Mouse (Mus musculus): ENCODE data around the gene Arv1. TPM values are rescaled to one million over a fixed set of nuclear protein-coding genes. Genes with fewer than 3 reads are reported as not detected.

Gene Arv1
- polyA plus RNA-seq (2012), result 0.11 and 0.29 TPM in 2 replicates

GRCm38 (mm10) chr8:124721862-124722515 lies at the start of gene Arv1, which contains the start of gene Ttc13:
Gene Arv1, plus strand, starts transcription at chr8:124722139.
Gene Ttc13, minus strand, starts transcription at chr8:124721983.
- Histone ChIP-seq H3K36me3 (ENCODE audit: control insufficient read depth) (peaks cover 23% of the 10 kb centered on the region), H3K4me3 (replicated peaks) (peak within 1 kb of the TSS; percentile 68), H3K27me3 (ENCODE audit: control insufficient read depth) (no peaks in the 10 kb centered on the region), H3K9me3 (ENCODE audit: control insufficient read depth, low read length) (no peaks in the 10 kb centered on the region), H3K4me1 (ENCODE audit: control insufficient read depth) (peaks cover 32% of the 10 kb centered on the region)
- TF ChIP-seq GATA1 (IDR thresholded peaks at IDR 0.05; ENCODE audit: low read length) (peak; percentile 74), TAL1 (IDR thresholded peaks at IDR 0.05; ENCODE audit: low read length) (no peak)

DNA sequence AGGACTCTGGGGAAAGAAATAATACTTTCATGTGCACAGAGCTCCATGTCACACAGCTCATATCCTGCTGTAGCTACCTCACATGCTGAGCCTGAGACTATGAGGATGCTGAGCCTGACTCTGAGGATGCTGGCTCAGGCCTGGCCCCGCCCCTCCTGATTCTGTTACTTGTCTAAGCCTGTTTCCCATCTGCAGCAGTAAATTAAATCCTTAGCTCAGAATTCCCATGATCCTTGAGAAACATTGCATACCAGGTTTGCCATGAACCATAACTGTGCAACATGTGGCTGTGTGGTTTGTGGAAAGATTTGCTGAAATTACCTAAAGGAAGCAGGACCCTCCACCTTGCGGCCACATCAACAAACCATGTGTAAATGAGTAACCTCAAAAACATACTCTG lies 49.6 kb upstream of the Arv1 start:
- no peaks in the 10 kb centered on the region; the same call in 1 of the 2 replicates for H3K27me3 ChIP-seq (ENCODE audit: control insufficient read depth)
- peaks cover 61% of the 10 kb centered on the region for H3K36me3 ChIP-seq (ENCODE audit: control insufficient read depth)
- no peaks in the 10 kb centered on the region for H3K9me3 ChIP-seq (ENCODE audit: control insufficient read depth, low read length)
- H3K4me3 ChIP-seq (replicated peaks), result no peak overlapping the region
- H3K4me1 ChIP-seq (ENCODE audit: control insufficient read depth), result no peaks in the 10 kb centered on the region
- no peak for TF ChIP-seq GATA1 (IDR thresholded peaks at IDR 0.05; ENCODE audit: low read length)
- TF ChIP-seq TAL1 (IDR thresholded peaks at IDR 0.05; ENCODE audit: low read length), result no peak

DNA sequence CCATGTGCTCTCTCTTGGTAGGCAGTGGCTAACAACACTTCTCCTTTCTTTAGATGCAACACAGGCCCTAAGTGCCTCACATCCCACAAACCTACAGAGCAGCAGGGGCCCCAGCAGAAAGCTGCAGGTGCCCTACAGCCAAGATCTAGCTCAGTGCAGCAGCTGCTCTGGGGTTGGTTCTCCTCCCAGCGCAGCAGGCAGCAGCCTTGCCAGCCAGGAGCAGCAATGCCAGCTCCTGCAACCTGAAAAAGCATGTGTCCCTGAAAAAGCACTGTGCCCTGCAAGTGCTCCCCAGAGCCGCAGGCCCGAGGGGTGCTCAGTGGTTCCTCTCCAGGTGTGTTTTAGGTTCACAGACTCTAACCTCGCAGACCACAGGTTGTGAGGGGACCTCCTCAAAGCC lies 45.3 kb upstream of the Arv1 start:
- peaks cover 89% of the 10 kb centered on the region for H3K36me3 ChIP-seq (ENCODE audit: control insufficient read depth)
- TF ChIP-seq GATA1 (IDR thresholded peaks at IDR 0.05; ENCODE audit: low read length), result no peak
- TF ChIP-seq TAL1 (IDR thresholded peaks at IDR 0.05; ENCODE audit: low read length), result no peak
- H3K4me3 ChIP-seq (replicated peaks), result no peak overlapping the region
- no peaks in the 10 kb centered on the region for H3K4me1 ChIP-seq (ENCODE audit: control insufficient read depth)
- H3K9me3 ChIP-seq (ENCODE audit: control insufficient read depth, low read length), result no peaks in the 10 kb centered on the region
- no peaks in the 10 kb centered on the region for H3K27me3 ChIP-seq (ENCODE audit: control insufficient read depth)

DNA sequence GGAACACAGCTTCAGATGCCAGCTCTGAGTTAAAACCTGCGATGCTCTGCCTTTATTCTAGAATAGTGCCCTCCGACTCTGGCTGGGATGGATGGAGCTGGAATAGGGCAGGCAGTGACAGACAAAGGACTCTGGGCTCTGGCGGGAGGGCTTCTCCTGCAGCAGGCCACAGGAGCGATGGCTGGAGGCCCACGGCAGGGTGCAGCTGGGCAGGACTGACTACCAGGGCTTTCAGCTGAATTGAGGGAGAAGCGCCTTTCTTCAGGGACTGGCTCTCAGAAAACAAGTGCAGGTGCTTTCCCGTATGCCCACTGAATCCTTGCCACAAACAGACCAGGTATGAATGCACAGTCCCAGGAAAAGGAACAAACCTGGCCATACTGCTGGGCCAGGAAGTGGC lies 44.9 kb upstream of the Arv1 start:
- H3K36me3 ChIP-seq (ENCODE audit: control insufficient read depth), result peaks cover 91% of the 10 kb centered on the region
- TF ChIP-seq GATA1 (IDR thresholded peaks at IDR 0.05; ENCODE audit: low read length) (no peak), TAL1 (IDR thresholded peaks at IDR 0.05; ENCODE audit: low read length) (no peak)
- H3K4me3 ChIP-seq (replicated peaks), result no peak overlapping the region
- H3K27me3 ChIP-seq (ENCODE audit: control insufficient read depth), result no peaks in the 10 kb centered on the region
- H3K4me1 ChIP-seq (ENCODE audit: control insufficient read depth), result no peaks in the 10 kb centered on the region
- no peaks in the 10 kb centered on the region for H3K9me3 ChIP-seq (ENCODE audit: control insufficient read depth, low read length)

GRCm38 (mm10) chr8:124677486-124677885 lies 44.5 kb upstream of the Arv1 start:
- no peaks in the 10 kb centered on the region for H3K27me3 ChIP-seq (ENCODE audit: control insufficient read depth)
- H3K9me3 ChIP-seq (ENCODE audit: control insufficient read depth, low read length), result no peaks in the 10 kb centered on the region
- no peak overlapping the region for H3K4me3 ChIP-seq (replicated peaks)
- TF ChIP-seq TAL1 (IDR thresholded peaks at IDR 0.05; ENCODE audit: low read length), result no peak
- TF ChIP-seq GATA1 (IDR thresholded peaks at IDR 0.05; ENCODE audit: low read length), result no peak
- H3K4me1 ChIP-seq (ENCODE audit: control insufficient read depth), result no peaks in the 10 kb centered on the region
- H3K36me3 ChIP-seq (ENCODE audit: control insufficient read depth), result peaks cover 91% of the 10 kb centered on the region

GRCm38 (mm10) chr8:124678246-124678645 lies 43.7 kb upstream of the Arv1 start:
- H3K4me3 ChIP-seq (replicated peaks), result no peak overlapping the region
- H3K4me1 ChIP-seq (ENCODE audit: control insufficient read depth), result no peaks in the 10 kb centered on the region
- no peaks in the 10 kb centered on the region for H3K27me3 ChIP-seq (ENCODE audit: control insufficient read depth)
- H3K36me3 ChIP-seq (ENCODE audit: control insufficient read depth), result peaks cover 90% of the 10 kb centered on the region
- no peak for TF ChIP-seq GATA1 (IDR thresholded peaks at IDR 0.05; ENCODE audit: low read length)
- no peak for TF ChIP-seq TAL1 (IDR thresholded peaks at IDR 0.05; ENCODE audit: low read length)
- no peaks in the 10 kb centered on the region for H3K9me3 ChIP-seq (ENCODE audit: control insufficient read depth, low read length)

DNA sequence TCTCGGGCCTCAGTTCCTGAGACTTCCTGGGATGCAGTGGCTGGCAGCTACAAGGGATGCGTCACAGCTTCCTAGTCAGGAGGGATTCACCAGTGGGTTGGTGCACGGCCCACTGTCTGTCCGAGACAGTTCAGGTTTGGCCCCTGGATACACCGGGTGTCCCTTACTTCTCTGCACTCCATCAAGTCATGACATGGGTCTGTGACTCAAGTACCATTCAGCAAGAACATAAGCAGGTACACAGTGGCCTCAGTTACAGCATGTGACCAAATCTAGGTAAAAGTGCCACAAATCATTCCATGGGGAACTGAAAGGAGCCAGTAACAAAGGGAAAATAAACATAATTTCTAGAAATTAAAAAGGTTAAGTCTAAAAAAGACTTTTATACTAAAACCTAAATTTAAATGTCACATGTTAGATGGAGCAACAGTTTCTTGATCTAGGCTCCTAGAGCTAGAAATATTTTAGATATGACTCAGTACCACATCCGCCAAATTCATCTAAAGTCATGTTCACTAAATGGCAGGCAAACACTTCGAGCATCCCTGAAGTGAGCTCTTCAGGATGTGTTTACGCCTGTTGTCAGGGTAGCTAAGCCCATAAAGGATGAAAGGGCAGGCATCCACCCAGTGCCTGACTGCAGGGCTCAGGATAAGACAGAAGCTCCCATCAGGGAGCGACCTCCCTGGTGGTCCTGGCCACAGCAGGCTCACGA lies 40.7 kb upstream of the Arv1 start:
- Histone ChIP-seq H3K36me3 (ENCODE audit: control insufficient read depth) (peaks cover 88% of the 10 kb centered on the region), H3K27me3 (ENCODE audit: control insufficient read depth) (no peaks in the 10 kb centered on the region), H3K4me3 (replicated peaks) (no peak overlapping the region), H3K9me3 (ENCODE audit: control insufficient read depth, low read length) (no peaks in the 10 kb centered on the region), H3K4me1 (ENCODE audit: control insufficient read depth) (no peaks in the 10 kb centered on the region)
- TF ChIP-seq TAL1 (IDR thresholded peaks at IDR 0.05; ENCODE audit: low read length), result no peak
- TF ChIP-seq GATA1 (IDR thresholded peaks at IDR 0.05; ENCODE audit: low read length), result no peak

- H3K27me3 ChIP-seq (ENCODE audit: control insufficient read depth), result no peaks in the 10 kb centered on the region
- peaks cover 88% of the 10 kb centered on the region for H3K36me3 ChIP-seq (ENCODE audit: control insufficient read depth)
- TF ChIP-seq GATA1 (IDR thresholded peaks at IDR 0.05; ENCODE audit: low read length) (no peak), TAL1 (IDR thresholded peaks at IDR 0.05; ENCODE audit: low read length) (no peak)
- no peak overlapping the region for H3K4me3 ChIP-seq (replicated peaks)
- no peaks in the 10 kb centered on the region for H3K4me1 ChIP-seq (ENCODE audit: control insufficient read depth)
- H3K9me3 ChIP-seq (ENCODE audit: control insufficient read depth, low read length), result no peaks in the 10 kb centered on the region
Observed at GRCm38 (mm10) chr8:124681792-124682157, 40.2 kb upstream of the Arv1 start.

DNA sequence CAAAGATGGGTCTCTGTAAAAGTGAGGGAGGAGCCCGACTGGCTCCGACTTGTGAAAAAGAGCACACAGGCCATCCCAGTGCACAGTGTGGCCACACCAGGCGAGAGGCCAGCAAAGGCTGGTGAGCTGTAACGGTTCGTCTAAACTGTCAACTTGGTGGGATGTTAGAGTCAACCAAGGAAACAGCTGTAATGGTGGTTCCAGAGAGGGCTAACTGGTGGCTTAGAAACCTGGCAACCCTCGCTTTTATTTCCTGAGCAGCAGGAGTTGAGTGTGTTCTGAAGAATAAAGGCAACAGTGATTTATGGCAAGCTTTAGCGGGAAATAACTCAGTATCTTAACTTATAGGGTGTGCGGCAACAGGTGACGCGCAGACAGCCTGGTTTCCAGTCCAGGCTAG lies 39.7 kb upstream of the Arv1 start:
- no peaks in the 10 kb centered on the region for H3K27me3 ChIP-seq (ENCODE audit: control insufficient read depth)
- H3K36me3 ChIP-seq (ENCODE audit: control insufficient read depth), result peaks cover 87% of the 10 kb centered on the region
- H3K9me3 ChIP-seq (ENCODE audit: control insufficient read depth, low read length), result no peaks in the 10 kb centered on the region
- H3K4me3 ChIP-seq (replicated peaks), result no peak overlapping the region
- H3K4me1 ChIP-seq (ENCODE audit: control insufficient read depth), result no peaks in the 10 kb centered on the region
- no peak for TF ChIP-seq TAL1 (IDR thresholded peaks at IDR 0.05; ENCODE audit: low read length)

Data from erythroblast, embryonic 14.5 days (primary cell).